Comparison of ENCODE assay signal across 8 mouse cellular contexts in genomic region chr2:181159771-181160170, GRCm38 (mm10). TPM values are rescaled to one million over a fixed set of nuclear protein-coding genes. Genes with fewer than 3 reads are reported as not detected.
DNase-seq lines count a peak whose midpoint lies in the region.

No protein-coding gene starts in this region.

- no peaks in the 10 kb centered on the region for H3K9me3 ChIP-seq in heart, embryonic 10.5 days
- no peaks in the 10 kb centered on the region for H3K9me3 ChIP-seq in hindbrain, embryonic 10.5 days

- H3K4me1 ChIP-seq in heart, embryonic 10.5 days = peaks cover 39% of the 10 kb centered on the region
- peaks cover 34% of the 10 kb centered on the region for H3K4me1 ChIP-seq in hindbrain, embryonic 10.5 days (replicated peaks)

- H3K36me3 ChIP-seq in heart, embryonic 10.5 days = no peaks in the 10 kb centered on the region
- no peaks in the 10 kb centered on the region for H3K36me3 ChIP-seq in hindbrain, embryonic 10.5 days

- 0 out of 2 replicates have a peak overlapping the region, but pooled peaks have one; percentile 6 for H3K27ac ChIP-seq in heart, embryonic 10.5 days
- peak overlapping the region; percentile 36; the same call in 1 of the 2 replicates for H3K27ac ChIP-seq in hindbrain, embryonic 10.5 days

- peaks cover 40% of the 10 kb centered on the region for H3K27me3 ChIP-seq in heart, embryonic 10.5 days (ENCODE audit: insufficient read depth, poor library complexity, severe bottlenecking)
- peaks cover 46% of the 10 kb centered on the region for H3K27me3 ChIP-seq in hindbrain, embryonic 10.5 days (ENCODE audit: insufficient read depth, poor library complexity, severe bottlenecking)

- 0% methylated on average over 2 of the region's 2 CpGs for WGBS in heart, embryonic 10.5 days
- WGBS in hindbrain, embryonic 10.5 days = 2% methylated on average over 2 of the region's 2 CpGs

- H3K4me3 ChIP-seq in heart, embryonic 10.5 days = no peak overlapping the region
- no peak overlapping the region for H3K4me3 ChIP-seq in hindbrain, embryonic 10.5 days

- no peak for DNase-seq in heart, embryonic 10.5 days (ENCODE audit: low spot score)
- DNase-seq in heart, adult 8-10 months (ENCODE audit: low spot score) = no peak
- DNase-seq in embryo, embryonic 10 days (ENCODE audit: low spot score) = peak; percentile 56
- DNase-seq in hindbrain, embryonic 10.5 days (ENCODE audit: low spot score) = peak; percentile 53
- DNase-seq in neural tube, embryonic 10.5 days (ENCODE audit: extremely low spot score, low spot score) = peak; percentile 34
- no peak for DNase-seq in adrenal gland, adult 8-10 months
- DNase-seq in spleen, postnatal 36 days (ENCODE audit: low spot score in 2 of 2) = no peak
- no peak for DNase-seq in adrenal gland, postnatal 14 days

RNA-seq across cellular contexts. Expression of gene Eef1a2, which starts 3.0 kb away (rescaled TPM):
- 0.95 and 2.6 TPM in 2 replicates for polyA plus RNA-seq in heart, embryonic 10.5 days (2016; fragmentation: Nextera tagmentation; extraction: Ambion mirVana)
- total RNA-seq in heart, adult 8-10 months (2022) = 1,000 to 10,000 TPM; 1,613 to 1,715 (median 1,670) TPM
- 0.47 TPM in 1 of 2 replicates, not detected in the other for polyA plus RNA-seq in hindbrain, embryonic 10.5 days (2016; fragmentation: Nextera tagmentation; extraction: Ambion mirVana)
- total RNA-seq in adrenal gland, adult 8-10 months (2022) = 10 to 100 TPM; 65.8 to 85.9 (median 68.2) TPM
- 38.4 and 47.9 TPM in 2 replicates for total RNA-seq in adrenal gland, postnatal 14 days (2021)

RNA-seq across cellular contexts. Expression of gene Kcnq2, which starts 24.7 kb away (rescaled TPM):
- 0.07 and 0.50 TPM in 2 replicates for polyA plus RNA-seq in heart, embryonic 10.5 days (2016; fragmentation: Nextera tagmentation; extraction: Ambion mirVana)
- under 1 TPM in 3 of 4 experiments, not detected in 1; 0.06 to 0.12 (median 0.09) TPM for total RNA-seq in heart, adult 8-10 months (2022)
- 5.4 and 15.5 TPM in 2 replicates for polyA plus RNA-seq in hindbrain, embryonic 10.5 days (2016; fragmentation: Nextera tagmentation; extraction: Ambion mirVana)
- 10 to 100 TPM in 2 of 4 experiments, 1 to 10 TPM in 2; 5.8 to 14.8 (median 10.0) TPM for total RNA-seq in adrenal gland, adult 8-10 months (2022)
- total RNA-seq in adrenal gland, postnatal 14 days (2021) = 6.0 and 6.8 TPM in 2 replicates

RNA-seq across cellular contexts. Expression of gene Ppdpf, which starts 27.3 kb away (rescaled TPM):
- 172 and 240 TPM in 2 replicates for polyA plus RNA-seq in heart, embryonic 10.5 days (2016; fragmentation: Nextera tagmentation; extraction: Ambion mirVana)
- total RNA-seq in heart, adult 8-10 months (2022) = 10 to 100 TPM; 45.3 to 54.3 (median 52.4) TPM
- 324 and 415 TPM in 2 replicates for polyA plus RNA-seq in hindbrain, embryonic 10.5 days (2016; fragmentation: Nextera tagmentation; extraction: Ambion mirVana)
- total RNA-seq in adrenal gland, adult 8-10 months (2022) = 10 to 100 TPM; 66.8 to 74.0 (median 69.9) TPM
- total RNA-seq in adrenal gland, postnatal 14 days (2021) = 95.5 and 98.6 TPM in 2 replicates

RNA-seq across cellular contexts. Expression of gene Ptk6, which starts 42.8 kb away (rescaled TPM):
- polyA plus RNA-seq in heart, embryonic 10.5 days (2016; fragmentation: Nextera tagmentation; extraction: Ambion mirVana) = not detected in 2 replicates
- not detected for total RNA-seq in heart, adult 8-10 months (2022)
- polyA plus RNA-seq in hindbrain, embryonic 10.5 days (2016; fragmentation: Nextera tagmentation; extraction: Ambion mirVana) = not detected in 2 replicates
- total RNA-seq in adrenal gland, adult 8-10 months (2022) = under 1 TPM in 3 of 4 experiments, not detected in 1; 0.10 to 0.40 (median 0.13) TPM
- 0.11 TPM in 1 of 2 replicates, not detected in the other for total RNA-seq in adrenal gland, postnatal 14 days (2021)

RNA-seq across cellular contexts. Expression of gene Srms, which starts 53.2 kb away (rescaled TPM):
- polyA plus RNA-seq in heart, embryonic 10.5 days (2016; fragmentation: Nextera tagmentation; extraction: Ambion mirVana) = 0.11 and 0.79 TPM in 2 replicates
- total RNA-seq in heart, adult 8-10 months (2022) = under 1 TPM; 0.30 to 0.46 (median 0.38) TPM
- 0.07 TPM in 1 of 2 replicates, not detected in the other for polyA plus RNA-seq in hindbrain, embryonic 10.5 days (2016; fragmentation: Nextera tagmentation; extraction: Ambion mirVana)
- total RNA-seq in adrenal gland, adult 8-10 months (2022) = 1 to 10 TPM in 1 of 4 experiments, under 1 TPM in 3; 0.42 to 1.0 (median 0.67) TPM
- total RNA-seq in adrenal gland, postnatal 14 days (2021) = 0.56 and 0.60 TPM in 2 replicates

Comparison
In these comparisons a context has a peak if more than half of its experiments do, and no peak if none do; other contexts are left out.
1. DNase-seq: peak in embryo, embryonic 10 days (single experiment), hindbrain, embryonic 10.5 days (single experiment) and neural tube, embryonic 10.5 days (single experiment); none in heart, embryonic 10.5 days (single experiment), heart, adult 8-10 months (single experiment), adrenal gland, adult 8-10 months (single experiment), spleen, postnatal 36 days (0 of 2) and adrenal gland, postnatal 14 days (single experiment).
2. RNA of gene Eef1a2, which starts 3.0 kb away (total RNA-seq): 1,613 to 1,715 TPM in heart, adult 8-10 months; 65.8 to 85.9 TPM in adrenal gland, adult 8-10 months and 38.4 to 47.9 TPM in adrenal gland, postnatal 14 days; every median in the first group is over 10 times any median in the second.